Mouse (Mus musculus) ES-E14 (cell line): ENCODE measurements around the gene Bglap3. TPM values are rescaled to one million over a fixed set of nuclear protein-coding genes. Genes with fewer than 3 reads are reported as not detected.
"Not testable (repeated sequence)": the region's sequence is repeated elsewhere in the genome, so short reads cannot be mapped to it uniquely, and the experiment has no call there.

Source experiments
- DNase-seq: peaks from one replicate; pipeline ENCODE4 v3.0.0-alpha.2; 2013; ENCODE audit warnings: low read depth, low spot score
- H3K27ac ChIP-seq: 2 replicates; pipeline ENCODE4 v1.5.1; 2012; ENCODE audit warnings: low read depth, mild to moderate bottlenecking, low read length, moderate library complexity, mixed read lengths; ENCODE audit not compliant: poor library complexity, insufficient read depth, severe bottlenecking
- H3K36me3 ChIP-seq: 2 replicates; pipeline ENCODE4 v1.6.1; 2012; ENCODE audit warnings: mild to moderate bottlenecking, low read length, moderate library complexity, mixed read lengths; ENCODE audit not compliant: control insufficient read depth, poor library complexity, insufficient read depth, severe bottlenecking
- H3K4me1 ChIP-seq, 2 experiments: fragments of 150-350 bp in 1 of 2; sonication (generic) in 1 of 2; 2 replicates each; pipeline ENCODE4 v1.6.1; 2012; ENCODE audit warnings: low read length in 2 of 2, mild to moderate bottlenecking in 1 of 2, mixed read lengths in 1 of 2; ENCODE audit not compliant: control insufficient read depth in 2 of 2, insufficient read depth in 2 of 2, poor library complexity in 1 of 2
- H3K4me3 ChIP-seq, 2 experiments: fragments of 150-350 bp in 1 of 2; sonication (generic) in 1 of 2; 2 replicates each; pipeline ENCODE4 v1.5.1; 2012; ENCODE audit warnings: low read length in 2 of 2, low read depth in 1 of 2, mild to moderate bottlenecking in 1 of 2, mixed read lengths in 1 of 2; ENCODE audit not compliant: insufficient read depth in 1 of 2, poor library complexity in 1 of 2, severe bottlenecking in 1 of 2
- H3K9ac ChIP-seq: 2 replicates; pipeline ENCODE4 v1.6.1; 2012; ENCODE audit warnings: low read depth, mild to moderate bottlenecking, low read length, mixed read lengths; ENCODE audit not compliant: poor library complexity, insufficient read depth, severe bottlenecking
- H3K9me3 ChIP-seq: fragments of 150-350 bp; sonication (generic); 2 replicates; pipeline ENCODE4 v1.6.1; 2012; ENCODE audit warnings: low read depth, mild to moderate bottlenecking, low read length; ENCODE audit not compliant: control insufficient read depth, insufficient read depth
- CHD2 ChIP-seq: IDR thresholded peaks from 2 replicates; pipeline ENCODE4 v1.6.1; 2014; ENCODE audit warnings: mild to moderate bottlenecking, low read depth, low read length, inconsistent platforms
- HCFC1 ChIP-seq: IDR thresholded peaks from 2 replicates; pipeline ENCODE4 v1.6.1; 2012; ENCODE audit warnings: low read length, inconsistent platforms, borderline replicate concordance; ENCODE audit not compliant: insufficient read depth
- MAFK ChIP-seq: IDR thresholded peaks from 2 replicates; pipeline ENCODE4 v1.6.1; 2014; ENCODE audit warnings: mild to moderate bottlenecking, low read depth, low read length, inconsistent platforms; ENCODE audit not compliant: insufficient read depth
- ZC3H11A ChIP-seq: IDR thresholded peaks from 2 replicates; pipeline ENCODE4 v1.6.1; 2012; ENCODE audit warnings: low read depth, mild to moderate bottlenecking, inconsistent platforms, low read length, borderline replicate concordance
- ZNF384 ChIP-seq: IDR thresholded peaks from 2 replicates; pipeline ENCODE4 v1.6.1; 2012; ENCODE audit warnings: low read depth, low read length, inconsistent platforms
- in situ Hi-C, 2 experiments: fragments of 600-800 bp; cut with MboI; formaldehyde crosslinking; loops; one replicate each; pipeline ENCODE4 v1.15.1; 2025; ENCODE audit warnings: low sequenced_read_pairs in 2 of 2, inconsistent platforms in 1 of 2; ENCODE audit not compliant: unreplicated experiment in 2 of 2
- total RNA-seq: library from RNA; depleted of rRNA; stranded (reverse); fragments of 300-350 nt; gene quantifications from 2 replicates; pipeline ENCODE4 v1.2.3, GENCODE M21; 2012; rRNA removed

The Bglap3 gene
- total RNA-seq = 2.6 and 3.2 TPM in 2 replicates

GRCm38 (mm10) chr3:88372643-88373042 lies at the start of gene Bglap3:
TSS of gene Bglap3 (minus strand) at chr3:88372743.
- H3K27ac ChIP-seq, H3K9me3 ChIP-seq, H3K4me3 ChIP-seq, DNase-seq, in situ Hi-C loops, H3K36me3 ChIP-seq, H3K9ac ChIP-seq, H3K4me1 ChIP-seq: not testable (repeated sequence)

- H3K9ac ChIP-seq = no peak overlapping the region
- no peak overlapping the region for H3K27ac ChIP-seq
- no peak for DNase-seq
- H3K4me3 ChIP-seq = no peak overlapping the region
- TF ChIP-seq ZC3H11A (no peak), ZNF384 (no peak), HCFC1 (no peak), CHD2 (no peak), MAFK (no peak)
- in situ Hi-C loops = no loop called here
- H3K9me3 ChIP-seq = no peaks in the 10 kb centered on the region
- peaks cover 2 to 11% of the 10 kb centered on the region in 2 experiments; a peak in 3 of 4 replicates for H3K4me1 ChIP-seq
- H3K36me3 ChIP-seq = peaks cover 16% of the 10 kb centered on the region; the same call in 1 of the 2 replicates
These were observed 49.6 kb upstream of the Bglap3 start for GRCm38 (mm10) chr3:88422020-88422720.

GRCm38 (mm10) chr3:88420771-88421170 lies 48.2 kb upstream of the Bglap3 start:
- in situ Hi-C loops = no loop called here
- no peak overlapping the region for H3K9ac ChIP-seq
- H3K36me3 ChIP-seq = peaks cover 16% of the 10 kb centered on the region; the same call in 1 of the 2 replicates
- H3K9me3 ChIP-seq = no peaks in the 10 kb centered on the region
- H3K27ac ChIP-seq = no peak overlapping the region
- no peak overlapping the region for H3K4me3 ChIP-seq
- H3K4me1 ChIP-seq = peaks cover 2 to 11% of the 10 kb centered on the region in 2 experiments; a peak in 3 of 4 replicates
- no peak for DNase-seq
- no peak for TF ChIP-seq MAFK
- no peak for TF ChIP-seq ZNF384
- TF ChIP-seq HCFC1 = no peak
- TF ChIP-seq CHD2 = no peak
- TF ChIP-seq ZC3H11A = no peak

- Histone ChIP-seq H3K36me3 (peaks cover 16% of the 10 kb centered on the region; the same call in 1 of the 2 replicates), H3K4me1 (peaks cover 2 to 6% of the 10 kb centered on the region in 2 experiments; a peak in 2 of 4 replicates), H3K9ac (no peak overlapping the region), H3K27ac (no peak overlapping the region), H3K4me3 (no peak overlapping the region), H3K9me3 (no peaks in the 10 kb centered on the region)
- DNase-seq = no peak
- TF ChIP-seq MAFK = no peak
- TF ChIP-seq ZC3H11A = no peak
- TF ChIP-seq HCFC1 = no peak
- no peak for TF ChIP-seq ZNF384
- no peak for TF ChIP-seq CHD2
- in situ Hi-C loops = no loop called here
These were observed 45.5 kb upstream of the Bglap3 start for GRCm38 (mm10) chr3:88418016-88418415.
